Mouse (Mus musculus) spleen, adult 2 months (tissue): ENCODE results near the gene Rbms2.

ENCODE experiments used
- CTCF ChIP-seq: fragments of 200-500 bp; IDR thresholded peaks from 2 replicates; pipeline ENCODE4 v1.5.1; 2011; ENCODE audit warnings: mild to moderate bottlenecking, inconsistent platforms; ENCODE audit not compliant: insufficient read depth, insufficient read length, insufficient replicate concordance; ENCODE audit errors: extremely low read depth
- POLR2A ChIP-seq: fragments of 200-500 bp; IDR thresholded peaks from 2 replicates; pipeline ENCODE4 v1.6.1; 2011; ENCODE audit warnings: low read depth, low read length, inconsistent platforms

- TF ChIP-seq CTCF (no peak), POLR2A (no peak)
Measured at GRCm38 (mm10) chr10:128135374-128135773, 44.7 kb downstream of the Rbms2 start.
